Mouse (Mus musculus) forebrain, embryonic 13.5 days (tissue): Measurements from ENCODE around the gene Clba1. TPM values are rescaled to one million over a fixed set of nuclear protein-coding genes. Genes with fewer than 3 reads are reported as not detected.
A peak's percentile ranks its signal among the peaks of the same experiment; 100 is the strongest.

Experiments used
- ATAC-seq: fragments of 200-750 bp; cut with Nextera tagmentation; 2 replicates; pipeline ENCODE4 v1.8.0; 2017
- H3K27ac ChIP-seq: fragments of 300-500 bp; sonication (generic); 2 replicates; pipeline ENCODE4 v1.5.1; 2015; ENCODE audit warnings: inconsistent platforms, mild to moderate bottlenecking, moderate library complexity
- H3K27me3 ChIP-seq: fragments of 300-500 bp; sonication (generic); 2 replicates; pipeline ENCODE4 v1.6.1; 2015; ENCODE audit warnings: mild to moderate bottlenecking, inconsistent platforms
- H3K36me3 ChIP-seq: fragments of 300-500 bp; sonication (generic); 2 replicates; pipeline ENCODE4 v1.6.1; 2015; ENCODE audit warnings: mild to moderate bottlenecking, inconsistent platforms; ENCODE audit not compliant: poor library complexity, severe bottlenecking
- H3K4me1 ChIP-seq: fragments of 300-500 bp; sonication (generic); 2 replicates; pipeline ENCODE4 v1.6.1; 2015; ENCODE audit warnings: inconsistent platforms
- H3K4me2 ChIP-seq: fragments of 300-500 bp; sonication (generic); 2 replicates; pipeline ENCODE4 v1.6.1; 2015; ENCODE audit warnings: inconsistent platforms, mild to moderate bottlenecking, moderate library complexity
- H3K4me3 ChIP-seq: fragments of 300-500 bp; sonication (generic); 2 replicates; pipeline ENCODE4 v1.5.1; 2015; ENCODE audit warnings: mild to moderate bottlenecking, inconsistent platforms
- H3K9ac ChIP-seq: fragments of 300-500 bp; sonication (generic); 2 replicates; pipeline ENCODE4 v1.6.1; 2015; ENCODE audit warnings: mild to moderate bottlenecking, inconsistent platforms
- H3K9me3 ChIP-seq: fragments of 300-500 bp; sonication (generic); replicated peaks from 2 replicates; pipeline ENCODE4 v1.6.1; 2016; ENCODE audit warnings: inconsistent platforms
- WGBS: fragments of 180-500 bp; shearing (Covaris S2); methylation state at CpG from one replicate; pipeline ENCODE4 v1.1.7; 2015; 5-methylcytosine and 5-hydroxymethylcytosine counted together
- polyA plus RNA-seq: library from polyadenylated mRNA; unstranded; fragments of >200 nt; fragmentation: Nextera tagmentation; extraction: Ambion mirVana; gene quantifications from 2 replicates; pipeline ENCODE4 v1.2.1, GENCODE M21; 2015

Clba1 gene
- polyA plus RNA-seq, 1 experiment from 2014 or later, result 12.6 TPM

GRCm38 (mm10) chr12:112797672-112798331 is 10.9 kb upstream of the Clba1 start:
- H3K27ac ChIP-seq, result no peak overlapping the region
- no peaks in the 10 kb centered on the region for H3K36me3 ChIP-seq
- H3K9ac ChIP-seq, result no peak overlapping the region
- H3K4me1 ChIP-seq, result peaks cover 15% of the 10 kb centered on the region
- H3K4me2 ChIP-seq, result no peak overlapping the region
- H3K27me3 ChIP-seq, result peaks cover 33% of the 10 kb centered on the region
- H3K4me3 ChIP-seq, result no peak overlapping the region
- WGBS, result 65% methylated on average over 15 of the region's 15 CpGs
- no peak; the same call in 1 of the 2 replicates for ATAC-seq
- H3K9me3 ChIP-seq, result no peaks in the 10 kb centered on the region

- Histone ChIP-seq H3K9ac (no peak overlapping the region), H3K4me1 (peaks cover 17% of the 10 kb centered on the region), H3K4me2 (no peak overlapping the region), H3K27ac (no peak overlapping the region), H3K9me3 (no peaks in the 10 kb centered on the region), H3K4me3 (no peak overlapping the region), H3K27me3 (peaks cover 38% of the 10 kb centered on the region), H3K36me3 (no peaks in the 10 kb centered on the region)
- ATAC-seq, result no peak
- 46% methylated on average over 5 of the region's 5 CpGs for WGBS
These were observed 10.4 kb upstream of the Clba1 start for GRCm38 (mm10) chr12:112798332-112798681.

GRCm38 (mm10) chr12:112798716-112799115 is 10.0 kb upstream of the Clba1 start:
- 78% methylated on average over 5 of the region's 5 CpGs for WGBS
- H3K27me3 ChIP-seq, result peaks cover 39% of the 10 kb centered on the region

GRCm38 (mm10) chr12:112799237-112799970 is 9.3 kb upstream of the Clba1 start:
- 81% methylated on average over 10 of the region's 10 CpGs for WGBS
- peaks cover 18% of the 10 kb centered on the region for H3K4me1 ChIP-seq
- no peak overlapping the region for H3K9ac ChIP-seq
- H3K4me2 ChIP-seq, result no peak overlapping the region
- ATAC-seq, result no peak
- no peak overlapping the region for H3K27ac ChIP-seq
- peaks cover 39% of the 10 kb centered on the region for H3K27me3 ChIP-seq
- no peaks in the 10 kb centered on the region for H3K9me3 ChIP-seq
- H3K4me3 ChIP-seq, result no peak overlapping the region
- no peaks in the 10 kb centered on the region for H3K36me3 ChIP-seq

More at GRCm38 (mm10) chr12:112798716-112799115, 10.0 kb upstream of the Clba1 start:
- ATAC-seq, result no peak
- peaks cover 17% of the 10 kb centered on the region for H3K4me1 ChIP-seq
- H3K9me3 ChIP-seq, result no peaks in the 10 kb centered on the region
- no peaks in the 10 kb centered on the region for H3K36me3 ChIP-seq
- H3K4me3 ChIP-seq, result no peak overlapping the region
- H3K4me2 ChIP-seq, result no peak overlapping the region
- no peak overlapping the region for H3K9ac ChIP-seq
- no peak overlapping the region for H3K27ac ChIP-seq

- Histone ChIP-seq H3K27me3 (peaks cover 39% of the 10 kb centered on the region), H3K36me3 (no peaks in the 10 kb centered on the region), H3K4me3 (no peak overlapping the region), H3K27ac (no peak overlapping the region), H3K4me1 (peaks cover 18% of the 10 kb centered on the region), H3K9me3 (no peaks in the 10 kb centered on the region), H3K4me2 (no peak overlapping the region), H3K9ac (no peak overlapping the region)
- WGBS, result 13% methylated on average over 4 of the region's 4 CpGs
- ATAC-seq, result peak; percentile 61
These were observed 8.3 kb upstream of the Clba1 start for GRCm38 (mm10) chr12:112800476-112800875.

GRCm38 (mm10) chr12:112801864-112802846 is 6.6 kb upstream of the Clba1 start, which contains the start of gene Ahnak2:
Gene Ahnak2 (minus strand): TSS chr12:112802657.
- ATAC-seq, result peak; percentile 36; the same call in 1 of the 2 replicates
- Histone ChIP-seq H3K9me3 (no peaks in the 10 kb centered on the region), H3K4me1 (peaks cover 18% of the 10 kb centered on the region), H3K4me2 (peak within 1 kb of the TSS; percentile 97), H3K36me3 (no peaks in the 10 kb centered on the region), H3K4me3 (peak within 1 kb of the TSS; percentile 56), H3K27ac (no peak within 1 kb of the TSS), H3K9ac (peak within 1 kb of the TSS; percentile 72), H3K27me3 (peaks cover 42% of the 10 kb centered on the region)
- WGBS, result 5% methylated on average over 53 of the region's 69 CpGs

- ATAC-seq, result no peak
- Histone ChIP-seq H3K27me3 (peaks cover 42% of the 10 kb centered on the region), H3K4me3 (no peak overlapping the region), H3K9me3 (no peaks in the 10 kb centered on the region), H3K27ac (no peak overlapping the region), H3K9ac (no peak overlapping the region), H3K4me2 (peak overlapping the region; percentile 97), H3K36me3 (no peaks in the 10 kb centered on the region), H3K4me1 (peaks cover 18% of the 10 kb centered on the region)
- WGBS, result 11% methylated on average over 3 of the region's 3 CpGs
These were observed 5.8 kb upstream of the Clba1 start for GRCm38 (mm10) chr12:112802917-112803316.

GRCm38 (mm10) chr12:112804046-112804445 is 4.7 kb upstream of the Clba1 start:
- H3K4me3 ChIP-seq, result no peak overlapping the region
- no peak overlapping the region for H3K4me2 ChIP-seq
- no peaks in the 10 kb centered on the region for H3K9me3 ChIP-seq
- H3K36me3 ChIP-seq, result no peaks in the 10 kb centered on the region
- H3K27ac ChIP-seq, result no peak overlapping the region
- H3K9ac ChIP-seq, result no peak overlapping the region
- 50% methylated on average over 13 of the region's 13 CpGs for WGBS
- peaks cover 40% of the 10 kb centered on the region for H3K27me3 ChIP-seq
- H3K4me1 ChIP-seq, result peaks cover 25% of the 10 kb centered on the region
- ATAC-seq, result no peak

GRCm38 (mm10) chr12:112806044-112806443 is 2.7 kb upstream of the Clba1 start:
- Histone ChIP-seq H3K4me2 (no peak overlapping the region), H3K36me3 (peaks cover under 1% of the 10 kb centered on the region; the same call in 1 of the 2 replicates), H3K4me1 (peaks cover 39% of the 10 kb centered on the region), H3K4me3 (no peak overlapping the region), H3K9ac (no peak overlapping the region), H3K27ac (no peak overlapping the region), H3K9me3 (no peaks in the 10 kb centered on the region), H3K27me3 (peaks cover 25% of the 10 kb centered on the region)
- no peak for ATAC-seq
- 82% methylated on average over 6 of the region's 6 CpGs for WGBS

GRCm38 (mm10) chr12:112807796-112808195 is 941 bp upstream of the Clba1 start:
- H3K9ac ChIP-seq, result 0 out of 2 replicates have a peak overlapping the region, but pooled peaks have one; percentile 26

GRCm38 (mm10) chr12:112808212-112808586 is 538 bp upstream of the Clba1 start:
- peaks cover 26% of the 10 kb centered on the region for H3K4me1 ChIP-seq
- H3K9ac ChIP-seq, result peak overlapping the region; percentile 71
- WGBS, result 67% methylated on average over 5 of the region's 5 CpGs
- H3K4me3 ChIP-seq, result peak overlapping the region; percentile 68
- H3K9me3 ChIP-seq, result no peaks in the 10 kb centered on the region
- H3K27me3 ChIP-seq, result peaks cover 5% of the 10 kb centered on the region; the same call in 1 of the 2 replicates
- peaks cover 16% of the 10 kb centered on the region for H3K36me3 ChIP-seq
- peak overlapping the region; percentile 61 for H3K27ac ChIP-seq
- peak; percentile 46 for ATAC-seq
- H3K4me2 ChIP-seq, result peak overlapping the region; percentile 81

More at GRCm38 (mm10) chr12:112807796-112808195, 941 bp upstream of the Clba1 start:
- no peaks in the 10 kb centered on the region for H3K9me3 ChIP-seq
- H3K36me3 ChIP-seq, result peaks cover 12% of the 10 kb centered on the region; the same call in 1 of the 2 replicates
- peaks cover 9% of the 10 kb centered on the region; the same call in 1 of the 2 replicates for H3K27me3 ChIP-seq
- H3K4me3 ChIP-seq, result no peak overlapping the region
- WGBS, result 86% methylated on average over 4 of the region's 4 CpGs
- peaks cover 28% of the 10 kb centered on the region for H3K4me1 ChIP-seq
- no peak for ATAC-seq
- peak overlapping the region; percentile 81; the same call in 1 of the 2 replicates for H3K4me2 ChIP-seq
- H3K27ac ChIP-seq, result no peak overlapping the region
